In the genomic region with DNA sequence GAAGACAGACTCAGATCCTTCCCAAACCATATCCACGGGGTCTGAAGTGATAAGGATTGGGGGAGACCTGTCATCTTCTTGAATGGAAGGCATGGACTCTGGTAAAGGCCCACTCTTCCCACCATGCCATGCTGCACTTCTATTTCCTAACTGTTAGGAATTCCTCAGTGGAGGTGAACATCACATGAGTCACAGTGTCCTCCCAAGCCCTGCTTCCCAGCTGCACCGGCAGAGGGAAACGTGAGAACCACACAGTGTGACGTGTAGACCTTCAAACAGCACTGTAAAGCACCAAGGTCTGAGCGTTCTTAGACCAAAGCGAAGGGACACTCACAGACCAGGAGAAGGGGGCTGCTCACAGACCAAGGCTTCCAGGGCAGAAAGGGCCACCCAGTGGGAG, we compare ENCODE assay signal across 23 mouse cellular contexts.
DNase-seq lines count a peak whose midpoint lies in the region; TF ChIP-seq lines count a peak whose summit lies in the region.
"Had no signal": no experiment of that assay in that cellular context is flagged by ENCODE, and none has a peak within 500 bp of the region (broad histone marks: within the 10 kb centered on the region; RNA-seq: fewer than 3 reads in every experiment).

No protein-coding gene starts in this region.

- TF ChIP-seq CTCF in gastrocnemius, adult 2 months (IDR thresholded peaks at IDR 0.05) = no peak

- H3K27ac ChIP-seq in gastrocnemius, adult 2 months = peak overlapping the region; percentile 44; the same call in 1 of the 2 replicates
- H3K27ac ChIP-seq: embryonic facial prominence, embryonic 15.5 days; hindbrain, embryonic 13.5 days; kidney, postnatal 0 days; liver, embryonic 14.5 days had no signal

- intact Hi-C loops in gastrocnemius, adult 2 months (cut with DNase I) = no loop called here
- intact Hi-C loops in gastrocnemius, postnatal 14 days (cut with DNase I; ENCODE audit: low total_unique reads) = no loop called here

- no peak overlapping the region for H3K4me3 ChIP-seq in gastrocnemius, adult 2 months
- H3K4me3 ChIP-seq: embryonic facial prominence, embryonic 10.5 days; embryonic facial prominence, embryonic 15.5 days; hindbrain, embryonic 13.5 days had no signal

- peak; percentile 30 for DNase-seq in adrenal gland, adult 2 months
- DNase-seq in adrenal gland, adult 18-20 months (ENCODE audit: low spot score in 2 of 2) = no peak
- DNase-seq in gastrocnemius, adult 2 months = no peak
- DNase-seq in gastrocnemius, postnatal 14 days = no peak
- DNase-seq in testis, postnatal 10 days (ENCODE audit: low spot score) = peak; percentile 31
- DNase-seq in testis, postnatal 14 days (ENCODE audit: low spot score) = no peak
- no peak for DNase-seq in cerebellum, adult 11 months
- DNase-seq: cerebellum, adult 8-10 months; cerebellum, postnatal 25 days; gastrocnemius, postnatal 10 days; heart, adult 11 months; heart, postnatal 36 days; kidney, adult 8-10 months; kidney, postnatal 4 days; liver; lung, embryonic 14.5 days; lung, postnatal 14 days; thymus, postnatal 14 days had no signal

Comparison
In these comparisons a context has a peak if more than half of its experiments do, and no peak if none do; other contexts are left out.
1. DNase-seq: peak in adrenal gland, adult 2 months (single experiment) and testis, postnatal 10 days (single experiment); none in adrenal gland, adult 18-20 months (0 of 2), gastrocnemius, adult 2 months (single experiment), gastrocnemius, postnatal 14 days (single experiment), testis, postnatal 14 days (single experiment) and cerebellum, adult 11 months (single experiment).